Mouse (Mus musculus) lung, postnatal 0 days (tissue): Measurements from ENCODE around the gene Crtc2.

Source experiments
- CTCF ChIP-seq: IDR thresholded peaks from 2 replicates; pipeline ENCODE4 v1.5.1; 2016; ENCODE audit warnings: antibody characterized with exemption, mild to moderate bottlenecking
- EP300 ChIP-seq: IDR thresholded peaks from 2 replicates; pipeline ENCODE4 v1.6.1; 2016; ENCODE audit warnings: antibody characterized with exemption, mild to moderate bottlenecking, control low read depth

GRCm38 (mm10) chr3:90278211-90278610, 24.2 kb downstream of the Crtc2 start:
- no peak for TF ChIP-seq CTCF
- no peak for TF ChIP-seq EP300
